Mouse (Mus musculus) A20 (cell line): ENCODE data around the gene Uxs1.

Source experiments
- DNase-seq: peaks from one replicate; pipeline ENCODE4 v3.0.0-alpha.2; 2011; ENCODE audit warnings: low read depth, low spot score

Gene Uxs1

GRCm38 (mm10) chr1:43722459-43722858, 105.1 kb downstream of the Uxs1 start:
- DNase-seq, result no peak

GRCm38 (mm10) chr1:43718793-43719192, 108.8 kb downstream of the Uxs1 start:
- DNase-seq, result no peak

- no peak for DNase-seq
These were observed 109.6 kb downstream of the Uxs1 start for GRCm38 (mm10) chr1:43717967-43718366.

- no peak for DNase-seq
These were observed 112.8 kb downstream of the Uxs1 start for GRCm38 (mm10) chr1:43714841-43715240.

- DNase-seq, result no peak
These were observed 129.0 kb downstream of the Uxs1 start for GRCm38 (mm10) chr1:43698577-43699000.
